Mouse (Mus musculus): ENCODE results near the gene Ing1. TPM values are rescaled to one million over a fixed set of nuclear protein-coding genes. Genes with fewer than 3 reads are reported as not detected.

The Ing1 gene
- polyA plus RNA-seq, 1 experiment from 2014 or later, result 19.5 TPM

GRCm38 (mm10) chr8:11530155-11530770, 25.1 kb upstream of the Ing1 start:
- no peaks in the 10 kb centered on the region for H3K4me1 ChIP-seq (replicated peaks; ENCODE audit: control insufficient read depth, insufficient read depth, low read length)
- no peaks in the 10 kb centered on the region for H3K27me3 ChIP-seq (replicated peaks; ENCODE audit: control insufficient read depth, insufficient read depth, low read length)
- no peak for TF ChIP-seq CTCF (IDR thresholded peaks at IDR 0.05; ENCODE audit: low read depth)
- no peaks in the 10 kb centered on the region for H3K9me3 ChIP-seq (ENCODE audit: control insufficient read depth)
- peaks cover 45% of the 10 kb centered on the region; the same call in 1 of the 2 replicates for H3K36me3 ChIP-seq (ENCODE audit: control insufficient read depth, insufficient read depth)
- H3K9ac ChIP-seq (ENCODE audit: low read depth, low read length), result no peak overlapping the region
- WGBS, result 86% methylated on average over 18 of the region's 18 CpGs
- no peak for ATAC-seq
- no peak overlapping the region for H3K27ac ChIP-seq (ENCODE audit: low read depth, low read length)
- no peak overlapping the region for H3K4me3 ChIP-seq (ENCODE audit: low read depth, low read length)
- no peak overlapping the region for H3K4me2 ChIP-seq (replicated peaks; ENCODE audit: low read depth)

- Histone ChIP-seq H3K36me3 (ENCODE audit: control insufficient read depth, insufficient read depth) (peaks cover 49% of the 10 kb centered on the region; the same call in 1 of the 2 replicates), H3K4me1 (replicated peaks; ENCODE audit: control insufficient read depth, insufficient read depth, low read length) (no peaks in the 10 kb centered on the region), H3K27me3 (replicated peaks; ENCODE audit: control insufficient read depth, insufficient read depth, low read length) (no peaks in the 10 kb centered on the region), H3K4me3 (ENCODE audit: low read depth, low read length) (no peak overlapping the region), H3K4me2 (replicated peaks; ENCODE audit: low read depth) (no peak overlapping the region), H3K27ac (ENCODE audit: low read depth, low read length) (no peak overlapping the region), H3K9me3 (ENCODE audit: control insufficient read depth) (no peaks in the 10 kb centered on the region), H3K9ac (ENCODE audit: low read depth, low read length) (no peak overlapping the region)
- TF ChIP-seq CTCF (IDR thresholded peaks at IDR 0.05; ENCODE audit: low read depth), result no peak
- ATAC-seq, result no peak
- 76% methylated on average over 4 of the region's 4 CpGs for WGBS
These were observed 24.5 kb upstream of the Ing1 start for GRCm38 (mm10) chr8:11530849-11531248.

GRCm38 (mm10) chr8:11534494-11534893, 20.9 kb upstream of the Ing1 start:
- Histone ChIP-seq H3K4me3 (ENCODE audit: low read depth, low read length) (no peak overlapping the region), H3K27me3 (replicated peaks; ENCODE audit: control insufficient read depth, insufficient read depth, low read length) (no peaks in the 10 kb centered on the region), H3K9ac (ENCODE audit: low read depth, low read length) (no peak overlapping the region), H3K36me3 (ENCODE audit: control insufficient read depth, insufficient read depth) (peaks cover 67% of the 10 kb centered on the region), H3K9me3 (ENCODE audit: control insufficient read depth) (no peaks in the 10 kb centered on the region), H3K4me1 (replicated peaks; ENCODE audit: control insufficient read depth, insufficient read depth, low read length) (no peaks in the 10 kb centered on the region), H3K4me2 (replicated peaks; ENCODE audit: low read depth) (no peak overlapping the region), H3K27ac (ENCODE audit: low read depth, low read length) (no peak overlapping the region)
- WGBS, result 68% methylated on average over 9 of the region's 9 CpGs
- no peak for ATAC-seq
- TF ChIP-seq CTCF (IDR thresholded peaks at IDR 0.05; ENCODE audit: low read depth), result no peak

- Histone ChIP-seq H3K4me2 (replicated peaks; ENCODE audit: low read depth) (no peak overlapping the region), H3K27ac (ENCODE audit: low read depth, low read length) (no peak overlapping the region), H3K4me3 (ENCODE audit: low read depth, low read length) (no peak overlapping the region), H3K4me1 (replicated peaks; ENCODE audit: control insufficient read depth, insufficient read depth, low read length) (no peaks in the 10 kb centered on the region), H3K36me3 (ENCODE audit: control insufficient read depth, insufficient read depth) (peaks cover 60% of the 10 kb centered on the region), H3K9me3 (ENCODE audit: control insufficient read depth) (no peaks in the 10 kb centered on the region), H3K9ac (ENCODE audit: low read depth, low read length) (no peak overlapping the region), H3K27me3 (replicated peaks; ENCODE audit: control insufficient read depth, insufficient read depth, low read length) (no peaks in the 10 kb centered on the region)
- no peak for TF ChIP-seq CTCF (IDR thresholded peaks at IDR 0.05; ENCODE audit: low read depth)
- 87% methylated on average over 4 of the region's 4 CpGs for WGBS
- ATAC-seq, result no peak
These were observed 16.3 kb upstream of the Ing1 start for GRCm38 (mm10) chr8:11539049-11539448.

- WGBS, result 96% methylated on average over 8 of the region's 8 CpGs
- no peak for TF ChIP-seq CTCF (IDR thresholded peaks at IDR 0.05; ENCODE audit: low read depth)
- H3K27ac ChIP-seq (ENCODE audit: low read depth, low read length), result no peak overlapping the region
- H3K36me3 ChIP-seq (ENCODE audit: control insufficient read depth, insufficient read depth), result peaks cover 53% of the 10 kb centered on the region
- no peak overlapping the region for H3K4me2 ChIP-seq (replicated peaks; ENCODE audit: low read depth)
- no peak for ATAC-seq
- no peaks in the 10 kb centered on the region for H3K27me3 ChIP-seq (replicated peaks; ENCODE audit: control insufficient read depth, insufficient read depth, low read length)
- H3K9me3 ChIP-seq (ENCODE audit: control insufficient read depth), result no peaks in the 10 kb centered on the region
- no peak overlapping the region for H3K9ac ChIP-seq (ENCODE audit: low read depth, low read length)
- H3K4me3 ChIP-seq (ENCODE audit: low read depth, low read length), result no peak overlapping the region
- no peaks in the 10 kb centered on the region for H3K4me1 ChIP-seq (replicated peaks; ENCODE audit: control insufficient read depth, insufficient read depth, low read length)
These were observed 15.2 kb upstream of the Ing1 start for GRCm38 (mm10) chr8:11540182-11540581.

DNA sequence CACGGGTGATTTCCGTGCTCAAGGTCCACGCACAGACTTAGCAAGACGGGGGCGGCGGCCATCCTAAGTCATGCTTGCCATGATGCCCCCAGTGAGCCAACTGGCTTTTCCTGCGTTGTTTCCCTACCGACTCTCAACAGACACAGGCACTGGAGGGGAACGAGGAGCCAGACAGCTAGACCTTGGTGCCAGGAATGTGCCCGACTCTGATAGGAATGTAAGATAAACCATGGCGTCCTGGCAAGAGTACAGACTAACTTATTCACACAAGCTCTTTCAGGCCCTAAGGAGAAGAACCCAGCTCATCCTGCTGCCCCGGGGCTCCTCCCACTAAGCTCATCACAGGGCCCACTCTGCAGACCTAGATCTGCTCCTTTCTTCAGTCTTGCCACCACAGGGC, 13.3 kb upstream of the Ing1 start:
- TF ChIP-seq CTCF (IDR thresholded peaks at IDR 0.05; ENCODE audit: low read depth), result no peak
- no peak overlapping the region for H3K4me2 ChIP-seq (replicated peaks; ENCODE audit: low read depth)
- 89% methylated on average over 12 of the region's 12 CpGs for WGBS
- H3K9me3 ChIP-seq (ENCODE audit: control insufficient read depth), result no peaks in the 10 kb centered on the region
- H3K9ac ChIP-seq (ENCODE audit: low read depth, low read length), result no peak overlapping the region
- no peaks in the 10 kb centered on the region for H3K27me3 ChIP-seq (replicated peaks; ENCODE audit: control insufficient read depth, insufficient read depth, low read length)
- H3K4me3 ChIP-seq (ENCODE audit: low read depth, low read length), result no peak overlapping the region
- peaks cover 40% of the 10 kb centered on the region for H3K36me3 ChIP-seq (ENCODE audit: control insufficient read depth, insufficient read depth)
- no peak overlapping the region for H3K27ac ChIP-seq (ENCODE audit: low read depth, low read length)
- no peaks in the 10 kb centered on the region for H3K4me1 ChIP-seq (replicated peaks; ENCODE audit: control insufficient read depth, insufficient read depth, low read length)
- ATAC-seq, result no peak

GRCm38 (mm10) chr8:11542866-11543265, 12.5 kb upstream of the Ing1 start:
- Histone ChIP-seq H3K9ac (ENCODE audit: low read depth, low read length) (no peak overlapping the region), H3K4me2 (replicated peaks; ENCODE audit: low read depth) (no peak overlapping the region), H3K4me3 (ENCODE audit: low read depth, low read length) (no peak overlapping the region), H3K36me3 (ENCODE audit: control insufficient read depth, insufficient read depth) (peaks cover 37% of the 10 kb centered on the region), H3K9me3 (ENCODE audit: control insufficient read depth) (no peaks in the 10 kb centered on the region), H3K27ac (ENCODE audit: low read depth, low read length) (no peak overlapping the region), H3K4me1 (replicated peaks; ENCODE audit: control insufficient read depth, insufficient read depth, low read length) (no peaks in the 10 kb centered on the region), H3K27me3 (replicated peaks; ENCODE audit: control insufficient read depth, insufficient read depth, low read length) (no peaks in the 10 kb centered on the region)
- no peak for ATAC-seq
- 85% methylated on average over 4 of the region's 4 CpGs for WGBS
- no peak for TF ChIP-seq CTCF (IDR thresholded peaks at IDR 0.05; ENCODE audit: low read depth)

All from intestine, postnatal 0 days (tissue).